ENCODE assay signal across 8 mouse cellular contexts in genomic region chr9:13652917-13653316, GRCm38 (mm10).
A peak's percentile ranks its signal among the peaks of the same experiment; 100 is the strongest.
DNase-seq lines count a peak whose midpoint lies in the region; ATAC-seq and TF ChIP-seq lines count a peak whose summit lies in the region.

No protein-coding gene starts in this region.

- no peaks in the 10 kb centered on the region for H3K27me3 ChIP-seq in liver, embryonic 14.5 days (ENCODE audit: control insufficient read depth, insufficient read depth, low read length)
- no peaks in the 10 kb centered on the region for H3K27me3 ChIP-seq in liver, embryonic 12.5 days (replicated peaks)
- H3K27me3 ChIP-seq in forebrain, embryonic 13.5 days: no peaks in the 10 kb centered on the region
- no peaks in the 10 kb centered on the region for H3K27me3 ChIP-seq in lung, postnatal 0 days (replicated peaks; ENCODE audit: insufficient read depth, low read length)
- H3K27me3 ChIP-seq in stomach, postnatal 0 days (ENCODE audit: control insufficient read depth, insufficient read depth, low read length): no peaks in the 10 kb centered on the region

- ATAC-seq in liver, embryonic 14.5 days (ENCODE audit: insufficient read depth): no peak
- no peak for ATAC-seq in liver, embryonic 12.5 days
- peak; percentile 89 for ATAC-seq in forebrain, embryonic 13.5 days
- ATAC-seq in lung, postnatal 0 days: peak; percentile 47
- ATAC-seq in stomach, postnatal 0 days (ENCODE audit: low FRiP score, low TSS enrichment): no peak

- no peak overlapping the region for H3K27ac ChIP-seq in liver, embryonic 14.5 days
- H3K27ac ChIP-seq in liver, embryonic 12.5 days: no peak overlapping the region
- peak overlapping the region; percentile 49; the same call in 1 of the 2 replicates for H3K27ac ChIP-seq in forebrain, embryonic 13.5 days
- no peak overlapping the region for H3K27ac ChIP-seq in lung, postnatal 0 days (ENCODE audit: low read length)
- H3K27ac ChIP-seq in stomach, postnatal 0 days (replicated peaks): no peak overlapping the region

- H3K4me1 ChIP-seq in liver, embryonic 14.5 days (replicated peaks; ENCODE audit: control insufficient read depth in 2 of 2, insufficient read depth in 2 of 2, low read length in 1 of 2): 0 out of 4 replicates have a peak, but pooled peaks cover 0 to 3% of the 10 kb centered on the region in 2 experiments
- H3K4me1 ChIP-seq in liver, embryonic 12.5 days: peaks cover 6% of the 10 kb centered on the region; the same call in 1 of the 2 replicates
- peaks cover 20% of the 10 kb centered on the region for H3K4me1 ChIP-seq in forebrain, embryonic 13.5 days
- H3K4me1 ChIP-seq in lung, postnatal 0 days (ENCODE audit: insufficient read depth, low read depth, low read length): no peaks in the 10 kb centered on the region
- H3K4me1 ChIP-seq in stomach, postnatal 0 days (replicated peaks; ENCODE audit: control insufficient read depth, insufficient read depth): no peaks in the 10 kb centered on the region

- no peak overlapping the region for H3K4me2 ChIP-seq in liver, embryonic 14.5 days (ENCODE audit: low read depth)
- no peak overlapping the region for H3K4me2 ChIP-seq in liver, embryonic 12.5 days
- peak overlapping the region; percentile 35 for H3K4me2 ChIP-seq in forebrain, embryonic 13.5 days
- no peak overlapping the region for H3K4me2 ChIP-seq in lung, postnatal 0 days (replicated peaks; ENCODE audit: low read depth, low read length)
- no peak overlapping the region for H3K4me2 ChIP-seq in stomach, postnatal 0 days (replicated peaks; ENCODE audit: low read depth)

- no peak overlapping the region for H3K4me3 ChIP-seq in liver, embryonic 14.5 days (ENCODE audit: insufficient read depth in 1 of 2, low read depth in 2 of 2, low read length in 2 of 2)
- no peak overlapping the region for H3K4me3 ChIP-seq in liver, embryonic 12.5 days
- H3K4me3 ChIP-seq in forebrain, embryonic 13.5 days: no peak overlapping the region
- H3K4me3 ChIP-seq in lung, postnatal 0 days (ENCODE audit: low read depth, low read length): no peak overlapping the region
- no peak overlapping the region for H3K4me3 ChIP-seq in stomach, postnatal 0 days (ENCODE audit: low read depth, low read length)

- no peak for TF ChIP-seq EP300 in liver, embryonic 14.5 days (IDR thresholded peaks at IDR 0.05; ENCODE audit: low read depth)
- TF ChIP-seq EP300 in lung, postnatal 0 days (IDR thresholded peaks at IDR 0.05): 0 out of 2 replicates have a peak, but pooled peaks have one; percentile 23
- no peak for TF ChIP-seq EP300 in stomach, postnatal 0 days (optimal IDR thresholded peaks at IDR 0.05)

- H3K9me3 ChIP-seq in liver, embryonic 14.5 days (ENCODE audit: control insufficient read depth, low read length): no peaks in the 10 kb centered on the region
- H3K9me3 ChIP-seq in liver, embryonic 12.5 days (replicated peaks): no peaks in the 10 kb centered on the region
- H3K9me3 ChIP-seq in forebrain, embryonic 13.5 days (replicated peaks): no peaks in the 10 kb centered on the region
- H3K9me3 ChIP-seq in lung, postnatal 0 days (ENCODE audit: low read length): no peaks in the 10 kb centered on the region
- no peaks in the 10 kb centered on the region for H3K9me3 ChIP-seq in stomach, postnatal 0 days (ENCODE audit: control insufficient read depth, low read length)

- peak; percentile 21; the same call in 1 of the 2 replicates for TF ChIP-seq CTCF in liver, embryonic 14.5 days (IDR thresholded peaks at IDR 0.05; ENCODE audit: low read depth)
- TF ChIP-seq CTCF in lung, postnatal 0 days (IDR thresholded peaks at IDR 0.05): peak; percentile 73
- peak; percentile 81 for TF ChIP-seq CTCF in stomach, postnatal 0 days (IDR thresholded peaks at IDR 0.05; ENCODE audit: low read depth)

- 28% methylated on average over 3 of the region's 3 CpGs for WGBS in liver, embryonic 14.5 days (ENCODE audit: insufficient replicate concordance)
- 33% methylated on average over 3 of the region's 3 CpGs for WGBS in liver, embryonic 12.5 days (ENCODE audit: insufficient replicate concordance)
- WGBS in forebrain, embryonic 13.5 days: 24% methylated on average over 3 of the region's 3 CpGs
- 22% methylated on average over 3 of the region's 3 CpGs for WGBS in lung, postnatal 0 days
- 20% methylated on average over 3 of the region's 3 CpGs for WGBS in stomach, postnatal 0 days

- peak; percentile 86 for DNase-seq in cerebellum, adult 9-10 months
- DNase-seq in cerebellum, adult 11 months: no peak
- peak in 1 of 3 experiments; percentile 14 for DNase-seq in liver, embryonic 14.5 days (ENCODE audit: low read depth in 3 of 3, low spot score in 3 of 3)
- DNase-seq in lung, postnatal 0 days (ENCODE audit: low spot score): peak; percentile 81
- no peak for DNase-seq in stomach, postnatal 0 days (ENCODE audit: low spot score)
- no peak for DNase-seq in urinary bladder, adult 18-20 months (ENCODE audit: low spot score in 2 of 2)

- H3K36me3 ChIP-seq in liver, embryonic 14.5 days (replicated peaks; ENCODE audit: control insufficient read depth, insufficient read depth, low read depth): no peaks in the 10 kb centered on the region
- H3K36me3 ChIP-seq in liver, embryonic 12.5 days: no peaks in the 10 kb centered on the region
- H3K36me3 ChIP-seq in forebrain, embryonic 13.5 days (ENCODE audit: poor library complexity, severe bottlenecking): no peaks in the 10 kb centered on the region
- H3K36me3 ChIP-seq in lung, postnatal 0 days (ENCODE audit: insufficient read depth, low read length): no peaks in the 10 kb centered on the region
- H3K36me3 ChIP-seq in stomach, postnatal 0 days (ENCODE audit: control insufficient read depth, insufficient read depth, low read length): no peaks in the 10 kb centered on the region

- no peak overlapping the region for H3K9ac ChIP-seq in liver, embryonic 14.5 days (replicated peaks)
- no peak overlapping the region for H3K9ac ChIP-seq in liver, embryonic 12.5 days
- H3K9ac ChIP-seq in forebrain, embryonic 13.5 days: no peak overlapping the region
- no peak overlapping the region for H3K9ac ChIP-seq in lung, postnatal 0 days (replicated peaks; ENCODE audit: low read depth)
- H3K9ac ChIP-seq in stomach, postnatal 0 days (ENCODE audit: low read length): no peak overlapping the region

Comparison
In these comparisons a context has a peak if more than half of its experiments do, and no peak if none do; other contexts are left out.
1. DNase-seq: peak in cerebellum, adult 9-10 months (single experiment) and lung, postnatal 0 days (single experiment); none in cerebellum, adult 11 months (single experiment), stomach, postnatal 0 days (single experiment) and urinary bladder, adult 18-20 months (0 of 2).
2. ATAC-seq: peak in forebrain, embryonic 13.5 days (single experiment) and lung, postnatal 0 days (single experiment); none in liver, embryonic 14.5 days (single experiment), liver, embryonic 12.5 days (single experiment) and stomach, postnatal 0 days (single experiment).
3. CTCF ChIP-seq: peak in every context shown above with its lines; median percentile 81 in stomach, postnatal 0 days; 73 in lung, postnatal 0 days; 21 in liver, embryonic 14.5 days.